Mouse (Mus musculus) small intestine, adult 10 weeks (tissue): Measurements from ENCODE around the gene Cadm2. TPM values are rescaled to one million over a fixed set of nuclear protein-coding genes. Genes with fewer than 3 reads are reported as not detected.

Experiments used
- polyA plus RNA-seq: library from polyadenylated mRNA; stranded (reverse); fragments of 350-450 nt; fragmentation: Illumina TruSeq; extraction: RNeasy Lipid Tissue Mini Kit (QIAGEN cat#74804); gene quantifications from one replicate; pipeline ENCODE4 v1.2.3, GENCODE M21; 2014; ENCODE audit warnings: low replicate concordance

Gene Cadm2
- polyA plus RNA-seq: 0.11 TPM

DNA sequence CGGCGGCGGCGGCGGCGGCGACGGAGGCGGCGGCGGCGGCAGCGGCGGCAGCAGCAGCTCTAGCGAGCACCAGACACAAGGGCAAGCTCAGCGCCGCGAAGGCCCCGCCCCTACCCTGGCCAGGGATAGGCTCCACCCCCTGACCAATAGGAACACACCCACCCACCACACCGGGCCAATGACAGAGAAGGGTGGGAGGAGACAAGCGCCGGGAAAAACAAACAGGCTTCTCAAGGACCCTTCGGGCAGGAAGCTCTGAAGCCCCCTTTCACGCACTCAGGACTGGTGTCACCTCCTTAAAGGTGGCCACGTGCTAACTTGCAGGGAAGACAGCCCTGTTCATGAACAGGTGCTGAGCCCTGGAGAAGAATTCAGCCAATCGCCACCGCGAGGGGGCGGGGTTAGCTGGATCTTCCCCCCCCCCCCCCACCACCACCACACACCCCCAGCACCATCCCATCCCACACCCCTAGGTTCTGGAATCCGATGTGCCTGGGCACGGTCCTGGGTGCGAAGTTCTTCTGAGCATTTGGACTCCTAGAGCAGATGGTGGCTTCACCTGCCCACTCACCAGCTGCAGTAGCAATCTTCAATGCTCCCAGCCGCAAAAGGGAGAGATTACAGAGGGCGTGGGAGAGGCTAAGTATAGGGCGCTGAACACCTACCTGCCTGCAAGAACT is at the start of gene Cadm2:
Gene Cadm2 (minus strand): TSS at position 83 of the 680 bp plus-strand sequence.

